Mouse (Mus musculus) layer of hippocampus, adult 9-11 months (tissue): Measurements from ENCODE around the gene Cops6.
A peak's percentile ranks its signal among the peaks of the same experiment; 100 is the strongest.

Experiments used
- DNase-seq: peaks from one replicate; pipeline ENCODE4 v3.0.0; 2022

Cops6 gene

GRCm38 (mm10) chr5:138187661-138188306 is 26.9 kb downstream of the Cops6 start:
- peak; percentile 82 for DNase-seq

- DNase-seq: peak; percentile 78
Observed at GRCm38 (mm10) chr5:138193771-138194727, 33.2 kb downstream of the Cops6 start, which contains the start of gene Mblac1. Gene Mblac1, plus strand, starts transcription at chr5:138194314.

GRCm38 (mm10) chr5:138194755-138195345 is 34.0 kb downstream of the Cops6 start:
- DNase-seq: no peak

GRCm38 (mm10) chr5:138195463-138195862 is 34.6 kb downstream of the Cops6 start:
- no peak for DNase-seq

- DNase-seq: no peak
Observed at GRCm38 (mm10) chr5:138199576-138199975, 38.7 kb downstream of the Cops6 start.

- no peak for DNase-seq
Observed at GRCm38 (mm10) chr5:138202086-138202485, 41.2 kb downstream of the Cops6 start.

GRCm38 (mm10) chr5:138207253-138207652 is 46.4 kb downstream of the Cops6 start:
- DNase-seq: no peak

GRCm38 (mm10) chr5:138207873-138208272 is 47.0 kb downstream of the Cops6 start:
- DNase-seq: no peak
